Mouse (Mus musculus) telencephalon, adult 2 months (tissue): Measurements from ENCODE around the gene Mau2.
A peak's percentile ranks its signal among the peaks of the same experiment; 100 is the strongest.
"Not testable (repeated sequence)": the region's sequence is repeated elsewhere in the genome, so short reads cannot be mapped to it uniquely, and the experiment has no call there.

Experiments used
- DNase-seq: peaks from one replicate; pipeline ENCODE4 v3.0.0-alpha.2; 2011; ENCODE audit warnings: low read depth, low spot score

Gene Mau2

GRCm38 (mm10) chr8:70042583-70043455 is at the start of gene Mau2, which contains the start of gene Sugp1:
TSS of gene Mau2 (minus strand) at chr8:70042734.
TSS of gene Sugp1 (plus strand) at chr8:70042813.
- peak; percentile 97 for DNase-seq

DNA sequence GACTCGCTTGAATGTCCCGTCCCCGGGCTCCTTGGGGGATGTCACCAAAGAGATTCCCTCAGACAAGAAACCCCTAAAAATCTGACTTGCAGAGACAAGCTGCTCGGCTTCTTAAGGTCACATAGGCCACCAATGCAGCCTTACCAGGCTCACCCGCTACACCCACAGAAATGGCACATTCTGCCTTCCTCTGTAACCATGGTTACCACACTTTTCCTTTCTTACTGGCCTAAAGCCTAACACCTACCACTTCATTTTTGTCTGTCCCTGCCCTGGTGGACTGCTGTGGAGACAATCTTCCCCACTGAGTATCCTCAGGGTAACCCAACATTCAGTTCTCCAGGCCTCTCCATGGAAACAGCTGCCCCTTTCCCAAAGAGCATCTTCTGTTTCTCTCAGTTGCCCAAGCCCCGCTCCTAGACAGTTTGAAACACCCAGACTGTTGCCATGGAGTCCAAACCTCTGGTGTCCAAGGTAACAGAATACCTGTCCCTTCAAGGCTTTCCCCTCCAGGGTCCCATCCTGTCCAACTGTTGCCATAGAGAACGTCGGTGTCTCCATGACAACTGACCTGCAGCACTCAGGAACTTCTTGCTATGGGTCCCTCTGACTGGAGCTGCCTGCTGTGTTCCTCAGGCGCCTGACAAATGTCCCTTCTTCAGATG is 46.9 kb upstream of the Mau2 start:
- peak; percentile 58 for DNase-seq

- no peak for DNase-seq
Measured at GRCm38 (mm10) chr8:70087836-70088650, 45.5 kb upstream of the Mau2 start.

- no peak for DNase-seq
Measured at GRCm38 (mm10) chr8:70087237-70087636, 44.7 kb upstream of the Mau2 start.

- no peak for DNase-seq
Measured at GRCm38 (mm10) chr8:70086151-70086550, 43.6 kb upstream of the Mau2 start.

- no peak for DNase-seq
Measured at GRCm38 (mm10) chr8:70084191-70085065, 41.9 kb upstream of the Mau2 start.

- no peak for DNase-seq
Measured at GRCm38 (mm10) chr8:70083285-70083684, 40.8 kb upstream of the Mau2 start, which contains the start of gene Hapln4. TSS of gene Hapln4 (plus strand) at chr8:70083457.

DNA sequence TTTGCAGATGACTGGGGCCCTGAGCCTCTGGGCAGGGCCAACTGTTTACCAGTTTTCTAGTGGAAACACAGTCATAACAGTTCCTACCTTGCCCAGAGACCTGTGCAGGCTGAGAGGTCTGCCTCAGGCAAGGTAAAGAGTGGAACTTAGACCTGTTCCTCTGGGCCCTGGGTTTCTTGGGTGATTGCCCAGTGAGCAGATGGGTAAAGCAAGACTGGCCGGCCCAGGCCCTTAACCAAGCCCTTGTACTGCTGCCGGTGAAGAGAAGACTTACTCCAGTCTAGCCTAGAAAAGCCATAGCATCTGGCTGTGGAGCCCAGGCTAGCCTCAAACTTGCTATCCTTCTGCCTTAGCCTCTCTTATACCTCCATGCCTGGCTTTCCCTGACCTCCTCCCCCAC is 39.4 kb upstream of the Mau2 start:
- DNase-seq, result no peak

- DNase-seq, result no peak
Measured at GRCm38 (mm10) chr8:70073682-70074081, 31.1 kb upstream of the Mau2 start.

GRCm38 (mm10) chr8:70073120-70073519 is 30.6 kb upstream of the Mau2 start:
- no peak for DNase-seq

GRCm38 (mm10) chr8:70072441-70073069 is 30.0 kb upstream of the Mau2 start, which contains the start of gene Tm6sf2:
TSS of gene Tm6sf2 (plus strand) at chr8:70072924.
- no peak for DNase-seq

GRCm38 (mm10) chr8:70071836-70072440 is 29.4 kb upstream of the Mau2 start:
- no peak for DNase-seq

GRCm38 (mm10) chr8:70057721-70058120 is 15.2 kb upstream of the Mau2 start:
- DNase-seq, result no peak

DNA sequence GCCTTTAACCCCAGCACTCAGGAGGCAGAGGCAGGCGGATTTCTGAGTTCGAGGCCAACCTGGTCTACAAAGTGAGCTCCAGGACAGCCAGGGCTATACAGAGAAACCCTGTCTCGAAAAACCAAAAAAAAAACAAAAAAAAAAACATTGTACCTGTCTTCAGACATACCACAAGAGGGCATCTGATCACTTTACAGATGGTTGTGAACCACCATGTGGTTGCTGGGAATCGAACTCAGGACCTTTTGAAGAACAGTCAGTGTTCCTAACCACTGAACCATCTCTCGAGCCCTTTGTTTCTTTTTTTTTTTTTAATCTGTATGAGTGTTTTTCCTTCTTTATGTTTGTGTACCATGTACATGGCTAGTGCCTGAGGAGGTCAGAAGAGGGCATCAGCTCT is 7.9 kb upstream of the Mau2 start:
- DNase-seq, result not testable (repeated sequence)

DNA sequence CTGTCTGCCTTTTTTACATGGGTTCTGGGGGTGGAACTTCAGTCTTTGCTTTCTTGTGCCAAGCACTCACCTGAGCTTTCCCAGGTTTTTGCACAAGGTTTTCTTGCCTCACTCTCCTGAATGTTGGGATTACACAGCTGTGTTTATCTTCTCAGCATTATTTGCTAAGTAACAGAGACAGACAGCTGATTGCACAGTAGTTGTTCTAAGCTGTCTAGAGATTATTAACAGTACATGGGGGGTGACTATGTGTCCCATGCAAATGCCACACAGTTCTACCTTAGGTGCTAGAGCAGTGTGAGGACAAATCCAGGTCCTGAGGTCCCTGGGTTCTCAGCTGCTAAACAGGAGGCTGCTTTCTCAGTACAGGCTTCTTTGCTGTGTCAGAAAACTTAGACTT is 7.1 kb upstream of the Mau2 start:
- no peak for DNase-seq

GRCm38 (mm10) chr8:70043996-70044395 is 1.5 kb upstream of the Mau2 start:
- DNase-seq, result no peak

- no peak for DNase-seq
Measured at GRCm38 (mm10) chr8:70041885-70042546, 518 bp downstream of the Mau2 start.

GRCm38 (mm10) chr8:70037994-70038393 is 4.5 kb downstream of the Mau2 start:
- DNase-seq, result no peak

- no peak for DNase-seq
Measured at GRCm38 (mm10) chr8:70030255-70030654, 12.3 kb downstream of the Mau2 start.
